Mouse (Mus musculus) CD8-positive naive resting alpha-beta T cell, adult 2 months (primary cell): ENCODE measurements around the gene Hs1bp3.

Experiments
- DNase-seq, 2 experiments: peaks; one replicate each; pipeline ENCODE4 v3.0.0; 2022; ENCODE audit warnings: low read depth in 2 of 2, low spot score in 2 of 2

The Hs1bp3 gene

GRCm38 (mm10) chr12:8393226-8393625, 80.0 kb downstream of the Hs1bp3 start:
- DNase-seq, result no peak
